Mouse (Mus musculus) thymus, postnatal 10 days (tissue): Measurements from ENCODE around the gene Fgfr1op2.
A peak's percentile ranks its signal among the peaks of the same experiment; 100 is the strongest.
"Not testable (repeated sequence)": the region's sequence is repeated elsewhere in the genome, so short reads cannot be mapped to it uniquely, and the experiment has no call there.

Source experiments
- DNase-seq, 2 experiments: peaks; one replicate each; pipeline ENCODE4 v3.0.0; 2021; ENCODE audit warnings: low spot score in 2 of 2

The Fgfr1op2 gene

GRCm38 (mm10) chr6:146576903-146577302 is at the start of gene Fgfr1op2:
TSS of gene Fgfr1op2 (plus strand) at chr6:146577203.
- DNase-seq = no peak

- DNase-seq = no peak
These were observed 49.5 kb upstream of the Fgfr1op2 start for GRCm38 (mm10) chr6:146527537-146527936.

- no peak for DNase-seq
These were observed 46.6 kb upstream of the Fgfr1op2 start for GRCm38 (mm10) chr6:146530363-146530762.

GRCm38 (mm10) chr6:146530769-146531168 is 46.2 kb upstream of the Fgfr1op2 start:
- no peak for DNase-seq

GRCm38 (mm10) chr6:146533146-146533545 is 43.9 kb upstream of the Fgfr1op2 start:
- no peak for DNase-seq

GRCm38 (mm10) chr6:146535501-146535900 is 41.5 kb upstream of the Fgfr1op2 start:
- DNase-seq = no peak

- no peak for DNase-seq
These were observed 39.9 kb upstream of the Fgfr1op2 start for GRCm38 (mm10) chr6:146537111-146537510.

GRCm38 (mm10) chr6:146538071-146538470 is 38.9 kb upstream of the Fgfr1op2 start:
- no peak for DNase-seq

- no peak for DNase-seq
These were observed 38.3 kb upstream of the Fgfr1op2 start for GRCm38 (mm10) chr6:146538661-146539060.

- DNase-seq = no peak
These were observed 36.6 kb upstream of the Fgfr1op2 start for GRCm38 (mm10) chr6:146540386-146540785.

- DNase-seq = no peak
These were observed 32.4 kb upstream of the Fgfr1op2 start for GRCm38 (mm10) chr6:146544622-146545021.

- DNase-seq = no peak
These were observed 31.6 kb upstream of the Fgfr1op2 start for GRCm38 (mm10) chr6:146545289-146545865.

GRCm38 (mm10) chr6:146550421-146550820 is 26.6 kb upstream of the Fgfr1op2 start:
- DNase-seq = no peak

- no peak for DNase-seq
These were observed 25.7 kb upstream of the Fgfr1op2 start for GRCm38 (mm10) chr6:146551326-146551725.

GRCm38 (mm10) chr6:146562461-146562860 is 14.5 kb upstream of the Fgfr1op2 start:
- DNase-seq = not testable (repeated sequence)

GRCm38 (mm10) chr6:146572073-146572472 is 4.9 kb upstream of the Fgfr1op2 start:
- DNase-seq = no peak

- peak; percentile 97 for DNase-seq
These were observed 507 bp downstream of the Fgfr1op2 start, which contains the start of gene Ints13 for GRCm38 (mm10) chr6:146577310-146578109. TSS of gene Ints13 (minus strand) at chr6:146577835.

- peak; percentile 60 to 70 for DNase-seq
These were observed 1.1 kb downstream of the Fgfr1op2 start for GRCm38 (mm10) chr6:146578111-146578531.

GRCm38 (mm10) chr6:146578586-146578985 is 1.6 kb downstream of the Fgfr1op2 start:
- peak; percentile 22 to 32 for DNase-seq

- no peak for DNase-seq
These were observed 3.5 kb downstream of the Fgfr1op2 start for GRCm38 (mm10) chr6:146580381-146580926.

- DNase-seq = no peak
These were observed 6.5 kb downstream of the Fgfr1op2 start for GRCm38 (mm10) chr6:146583366-146584046.

- DNase-seq = no peak
These were observed 8.1 kb downstream of the Fgfr1op2 start for GRCm38 (mm10) chr6:146585134-146585533.
